Mouse (Mus musculus): ENCODE results near the gene Angel1. TPM values are rescaled to one million over a fixed set of nuclear protein-coding genes. Genes with fewer than 3 reads are reported as not detected.

Gene Angel1
- polyA plus RNA-seq, 2 experiments = 10.8 to 14.2 TPM

GRCm38 (mm10) chr12:86651301-86651860 is 74.9 kb downstream of the Angel1 start:
- Histone ChIP-seq H3K9ac (ENCODE audit: low read depth, low read length, severe bottlenecking) (no peak overlapping the region), H3K27ac (replicated peaks; ENCODE audit: low read depth, low read length) (no peak overlapping the region), H3K27me3 (ENCODE audit: control insufficient read depth, insufficient read depth, low read length) (no peaks in the 10 kb centered on the region), H3K36me3 (ENCODE audit: control insufficient read depth, insufficient read depth, low read length) (no peaks in the 10 kb centered on the region), H3K4me2 (replicated peaks; ENCODE audit: low read depth, low read length, severe bottlenecking) (no peak overlapping the region), H3K9me3 (ENCODE audit: control insufficient read depth, low read length) (no peaks in the 10 kb centered on the region), H3K4me1 (ENCODE audit: control insufficient read depth, insufficient read depth, low read length) (peaks cover 17% of the 10 kb centered on the region; the same call in 1 of the 2 replicates), H3K4me3 (replicated peaks; ENCODE audit: low read length) (no peak overlapping the region)
- WGBS = 93% methylated on average over 8 of the region's 8 CpGs
- ATAC-seq (ENCODE audit: low FRiP score, low read depth) (no peak), DNase-seq (ENCODE audit: low spot score) (no peak)
- TF ChIP-seq POLR2A (IDR thresholded peaks at IDR 0.05; ENCODE audit: borderline replicate concordance, extremely low read depth, insufficient read depth, insufficient read length) = no peak

Other genes with a start within 250 kb of the Angel1 start
- 14.5 and 19.6 TPM in 2 replicates for gene Vash1, start 47.8 kb downstream of the Angel1 start, polyA plus RNA-seq (2012; rRNA removed)
- gene Vash1, start 47.8 kb downstream of the Angel1 start, polyA plus RNA-seq (2014; fragmentation: Nextera tagmentation; extraction: Ambion mirVana) = 11.3 and 13.4 TPM in 2 replicates
- not detected in 2 replicates for gene Lrrc74a, start 7.9 kb upstream of the Angel1 start, polyA plus RNA-seq (2012; rRNA removed)
- not detected in 2 replicates for gene Lrrc74a, start 7.9 kb upstream of the Angel1 start, polyA plus RNA-seq (2014; fragmentation: Nextera tagmentation; extraction: Ambion mirVana)
- gene Irf2bpl, start 158.3 kb upstream of the Angel1 start, polyA plus RNA-seq (2012; rRNA removed) = 37.1 and 50.8 TPM in 2 replicates
- gene Irf2bpl, start 158.3 kb upstream of the Angel1 start, polyA plus RNA-seq (2014; fragmentation: Nextera tagmentation; extraction: Ambion mirVana) = 33.9 and 37.0 TPM in 2 replicates
- gene Cipc, start 220.6 kb upstream of the Angel1 start, polyA plus RNA-seq (2012; rRNA removed) = 31.3 and 40.7 TPM in 2 replicates
- gene Cipc, start 220.6 kb upstream of the Angel1 start, polyA plus RNA-seq (2014; fragmentation: Nextera tagmentation; extraction: Ambion mirVana) = 20.0 and 21.4 TPM in 2 replicates